Mouse (Mus musculus) liver, postnatal 0 days (tissue): Measurements from ENCODE around the gene 5730522E02Rik.

Experiments
- CTCF ChIP-seq: sonication (generic); IDR thresholded peaks from 2 replicates; pipeline ENCODE4 v1.5.1; 2016; ENCODE audit warnings: antibody characterized with exemption, low read depth
- EP300 ChIP-seq: IDR thresholded peaks from 2 replicates; pipeline ENCODE4 v1.6.1; 2016; ENCODE audit warnings: antibody characterized with exemption, low read depth, mild to moderate bottlenecking

DNA sequence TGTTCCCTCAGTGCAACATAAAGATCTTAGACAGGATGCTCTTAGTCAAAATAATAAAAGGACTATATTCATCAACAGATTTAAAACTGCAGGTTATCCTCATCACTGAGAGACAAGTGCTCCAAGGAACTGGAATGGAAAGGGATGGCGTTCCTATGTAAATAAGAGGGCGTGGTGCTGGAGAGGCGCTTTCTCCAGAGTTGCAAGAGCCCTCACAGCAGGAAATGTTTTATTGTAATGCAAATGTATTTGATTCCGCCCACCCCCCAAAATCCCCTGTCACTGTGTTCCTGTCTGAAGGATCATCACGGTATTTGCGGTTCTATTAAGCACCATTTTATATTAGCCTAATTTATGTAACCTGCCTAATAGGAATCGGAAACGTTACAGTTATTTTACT, 106.9 kb downstream of the 5730522E02Rik start:
- no peak for TF ChIP-seq CTCF
- no peak for TF ChIP-seq EP300
